Mouse (Mus musculus): ENCODE data around the gene Kcnk13.
"Not testable (repeated sequence)": the region's sequence is repeated elsewhere in the genome, so short reads cannot be mapped to it uniquely, and the experiment has no call there.

Gene Kcnk13

DNA sequence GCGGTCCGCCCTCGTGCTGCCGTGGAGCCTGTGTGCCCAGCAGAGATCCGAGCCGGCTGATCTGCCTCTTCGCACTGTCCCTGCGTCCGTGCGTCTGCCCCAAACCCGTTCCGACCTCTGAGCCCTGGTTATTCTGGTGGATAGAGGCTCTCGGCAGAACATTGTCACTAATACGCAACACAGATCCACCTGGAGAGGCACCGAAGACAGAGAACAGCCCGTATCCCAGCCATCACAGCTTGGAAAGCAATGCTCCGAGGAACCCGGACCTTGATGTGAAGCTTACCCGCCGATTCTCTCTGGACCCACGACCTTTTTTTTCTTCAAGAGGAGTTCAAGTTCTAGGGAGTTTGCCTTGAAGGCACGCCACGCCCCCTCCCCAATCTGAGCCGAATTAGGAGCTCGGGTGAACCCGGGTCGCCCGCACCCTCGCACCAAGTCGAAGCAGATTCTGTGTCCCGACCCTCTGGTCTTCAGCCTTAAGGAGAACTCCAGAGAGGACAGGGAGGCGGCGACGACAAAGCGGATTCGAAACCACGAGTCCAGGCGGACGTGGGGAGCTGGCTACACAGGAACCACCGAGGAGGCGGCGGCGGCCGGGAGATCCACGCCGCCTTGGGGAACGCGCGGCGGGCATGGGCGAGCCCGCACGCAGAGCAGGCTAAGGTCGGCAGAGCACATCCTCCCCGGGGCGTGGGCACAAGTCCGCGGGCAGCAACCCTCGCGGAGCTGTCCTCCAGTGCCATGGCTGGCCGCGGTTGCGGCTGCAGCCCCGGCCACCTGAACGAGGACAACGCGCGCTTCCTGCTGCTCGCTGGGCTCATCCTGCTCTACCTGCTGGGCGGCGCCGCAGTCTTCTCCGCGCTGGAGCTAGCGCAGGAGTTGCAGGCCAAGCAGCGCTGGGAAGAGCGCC is 1.2 kb downstream of the Kcnk13 start:
- DNase-seq, result peak; percentile 28 to 44

DNA sequence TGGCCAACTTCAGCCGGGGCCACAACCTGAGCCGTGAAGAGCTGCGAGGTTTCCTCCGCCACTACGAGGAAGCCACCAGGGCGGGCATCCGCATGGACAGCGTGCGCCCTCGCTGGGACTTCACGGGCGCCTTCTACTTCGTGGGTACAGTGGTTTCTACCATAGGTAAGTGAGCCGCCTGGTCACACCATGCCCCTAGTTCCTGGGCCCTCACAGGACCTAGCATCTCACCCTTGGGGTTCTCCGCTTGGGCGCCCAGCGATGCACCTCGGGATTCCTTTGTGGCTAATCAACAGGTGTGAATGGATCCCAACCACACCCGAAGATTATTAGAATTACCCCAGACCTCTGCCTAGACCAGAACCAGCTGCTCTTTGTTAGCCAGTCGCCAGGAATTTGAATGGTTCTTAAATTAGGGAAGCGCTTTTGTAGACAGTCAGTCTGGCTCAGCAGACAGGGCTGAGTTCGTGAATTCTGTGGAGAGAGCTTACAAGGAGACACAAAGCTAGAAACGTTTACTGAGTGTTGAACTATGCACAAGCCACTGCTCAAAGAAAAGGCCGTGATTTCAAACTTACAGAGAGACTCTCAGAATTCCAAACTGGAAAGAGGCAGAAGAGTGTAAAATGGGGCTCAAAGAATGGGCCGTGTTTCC is 1.9 kb downstream of the Kcnk13 start:
- DNase-seq, result no peak

DNA sequence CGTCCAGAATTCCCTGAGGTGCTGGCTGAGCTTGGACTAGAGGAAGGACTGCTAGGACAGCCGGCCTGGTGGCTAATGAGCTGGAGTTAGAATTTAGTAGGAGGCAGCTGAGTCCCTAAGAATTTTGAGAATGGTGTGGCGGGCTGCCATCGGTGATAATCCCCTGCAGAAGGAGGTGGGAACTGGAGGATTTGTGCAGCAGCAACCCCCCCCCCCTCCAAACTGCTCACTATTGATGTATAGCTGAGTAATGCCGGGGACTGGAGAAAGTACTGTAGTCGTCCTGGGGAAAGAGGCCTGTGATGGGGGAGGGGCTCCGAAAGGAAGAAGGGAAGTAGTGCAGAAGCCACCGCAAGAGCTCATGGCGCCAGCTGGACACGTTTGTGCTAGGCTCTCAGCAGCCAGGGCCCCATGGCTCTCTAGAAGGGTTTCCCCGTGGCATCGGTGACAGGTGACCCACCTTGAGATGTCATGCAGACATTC is 2.6 kb downstream of the Kcnk13 start:
- DNase-seq, result peak; percentile 30 to 44

DNA sequence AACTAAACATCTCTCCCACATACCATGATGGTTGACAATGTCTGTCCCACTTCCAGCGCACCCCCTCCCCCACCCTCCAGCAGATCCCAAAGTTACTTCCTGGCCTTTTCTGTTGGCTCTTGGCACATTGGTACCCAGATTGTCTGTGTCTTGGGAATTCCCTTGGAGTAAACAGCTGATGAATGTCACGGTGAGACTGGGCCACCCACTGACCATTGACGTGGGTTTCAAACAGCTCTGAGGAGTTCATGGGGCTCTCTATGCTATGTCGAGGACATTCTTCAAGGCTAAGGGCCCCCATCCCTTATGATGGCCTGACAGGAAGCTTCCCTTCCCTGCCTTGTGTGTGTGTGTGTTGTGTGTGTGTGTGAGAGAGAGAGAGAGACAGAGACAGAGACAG is 5.6 kb downstream of the Kcnk13 start:
- DNase-seq, result no peak

DNA sequence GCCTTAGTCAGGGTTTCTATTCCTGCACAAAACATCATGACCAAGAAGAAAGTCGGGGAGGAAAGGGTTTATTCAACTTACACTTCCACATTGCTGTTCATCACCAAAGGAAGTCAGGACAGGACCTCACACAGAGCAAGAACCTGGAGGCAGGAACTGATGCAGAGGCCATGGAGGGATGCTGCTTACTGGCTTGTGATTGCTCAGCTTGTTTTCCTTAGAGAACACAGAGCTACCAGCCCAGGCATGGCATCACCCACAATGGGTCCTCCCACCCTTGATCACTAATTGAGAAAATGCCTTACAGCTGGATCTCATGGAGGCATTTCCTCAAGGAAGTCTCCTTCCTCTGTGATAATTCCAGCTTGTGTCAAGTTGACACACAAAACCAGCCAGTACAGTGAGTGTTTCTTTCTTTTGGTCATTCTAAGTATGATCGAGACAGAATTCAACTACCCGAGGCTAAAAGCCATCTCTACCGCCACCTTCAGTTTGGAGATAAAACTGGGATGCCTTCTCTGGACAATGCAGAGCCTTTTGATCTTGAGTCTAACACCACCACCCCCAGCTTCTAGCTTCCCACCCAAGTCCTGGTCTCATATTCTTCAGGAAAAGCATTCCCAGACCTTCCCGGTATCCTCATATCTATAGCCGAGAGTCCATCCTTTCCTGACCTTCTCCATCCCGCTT is 7.1 kb downstream of the Kcnk13 start:
- DNase-seq, result not testable (repeated sequence)

DNA sequence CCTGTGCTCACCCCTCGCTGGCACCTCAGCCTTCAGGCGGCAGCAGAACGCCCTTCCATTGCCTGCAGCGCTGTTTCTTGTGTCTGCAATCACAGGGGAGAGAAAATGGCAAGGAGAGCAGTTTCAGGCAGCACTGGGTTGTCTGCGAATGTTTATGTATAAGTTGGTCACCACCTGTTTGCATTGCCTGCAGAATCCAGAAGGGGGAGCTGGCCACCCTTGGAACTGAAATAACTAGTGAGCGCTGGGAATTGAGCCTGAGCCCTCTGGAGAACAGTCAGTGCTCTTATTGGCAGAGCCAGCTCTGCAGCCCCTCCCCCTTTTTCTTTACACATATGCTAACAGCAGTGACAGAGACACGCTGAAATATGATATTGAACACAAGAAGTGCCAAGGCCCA is 8.5 kb downstream of the Kcnk13 start:
- DNase-seq, result no peak

DNA sequence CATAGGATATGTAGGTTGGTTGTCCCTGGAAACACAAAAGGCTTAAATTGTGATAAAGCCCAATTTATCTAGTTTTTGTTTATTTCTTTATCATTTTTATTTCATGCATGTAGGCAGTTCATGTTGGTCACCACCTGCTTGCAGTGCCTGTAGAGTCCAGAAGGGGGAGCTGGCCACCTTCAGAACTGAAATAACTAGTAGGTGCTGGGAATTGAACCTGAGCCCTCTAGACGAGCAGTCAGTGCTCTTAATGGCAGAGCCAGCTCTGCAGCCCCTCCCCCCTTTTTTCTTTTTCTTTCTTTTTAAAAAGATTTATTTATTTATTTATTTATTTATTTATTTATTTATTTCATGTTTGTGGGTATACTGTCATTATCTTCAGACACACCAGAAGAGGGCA is 9.4 kb downstream of the Kcnk13 start:
- no peak for DNase-seq

DNA sequence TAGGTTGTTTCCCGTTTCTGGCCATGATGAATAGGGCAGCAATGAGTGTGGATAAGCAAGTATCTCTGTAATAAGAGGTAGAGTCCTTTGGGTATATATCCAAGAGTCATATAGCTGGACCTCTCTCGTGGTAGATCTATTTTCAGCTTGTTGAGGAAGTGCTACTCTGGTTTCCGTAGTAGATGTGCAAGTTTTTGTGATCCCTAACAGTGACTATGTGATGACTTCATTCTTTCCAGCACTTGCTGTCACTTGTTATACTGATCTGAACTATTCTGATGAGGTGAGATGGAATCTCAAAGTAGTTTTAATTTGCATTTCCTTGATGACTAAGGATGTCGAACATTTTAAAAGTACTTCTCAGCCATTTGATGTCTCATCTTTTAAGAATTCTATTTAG is 15.2 kb downstream of the Kcnk13 start:
- DNase-seq, result no peak

DNA sequence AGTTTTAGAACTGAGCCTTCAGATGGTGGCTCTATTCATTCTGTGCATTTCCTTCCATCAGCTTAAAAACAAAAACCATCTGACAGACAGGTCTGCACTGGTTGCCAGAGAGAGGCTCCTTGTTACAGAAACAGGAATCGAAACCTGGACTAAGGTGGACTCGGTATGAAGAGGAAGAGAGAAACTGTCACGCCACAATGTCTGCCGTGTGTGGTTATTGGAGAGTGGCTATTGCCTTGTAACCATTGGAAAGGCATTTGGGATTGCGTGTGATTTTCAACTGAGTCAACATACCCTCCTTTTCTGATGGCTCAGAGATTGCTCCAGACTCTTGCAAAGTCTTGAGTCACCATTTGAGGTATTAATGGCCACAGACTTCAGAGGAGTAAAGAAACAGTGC is 22.5 kb downstream of the Kcnk13 start:
- DNase-seq, result no peak

DNA sequence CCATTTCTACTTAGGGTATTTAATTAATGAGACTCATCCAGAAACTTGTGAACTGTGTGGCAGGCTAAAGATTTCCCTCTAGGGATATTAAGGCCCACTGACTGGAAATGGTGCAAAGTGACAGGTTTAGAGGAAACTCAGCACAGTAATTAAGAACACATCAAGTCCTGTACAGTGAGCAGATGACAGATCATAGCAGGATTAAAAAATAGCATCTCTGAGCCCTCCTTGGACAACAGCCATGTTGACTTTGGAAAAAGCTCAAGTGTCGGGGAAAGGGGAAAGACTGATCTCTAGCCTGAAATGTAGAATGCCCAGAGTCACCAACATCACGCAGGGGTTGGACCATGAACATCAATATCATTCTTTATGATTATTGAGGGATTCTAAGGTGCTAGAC is 23.8 kb downstream of the Kcnk13 start:
- peak; percentile 78 to 81 for DNase-seq

DNA sequence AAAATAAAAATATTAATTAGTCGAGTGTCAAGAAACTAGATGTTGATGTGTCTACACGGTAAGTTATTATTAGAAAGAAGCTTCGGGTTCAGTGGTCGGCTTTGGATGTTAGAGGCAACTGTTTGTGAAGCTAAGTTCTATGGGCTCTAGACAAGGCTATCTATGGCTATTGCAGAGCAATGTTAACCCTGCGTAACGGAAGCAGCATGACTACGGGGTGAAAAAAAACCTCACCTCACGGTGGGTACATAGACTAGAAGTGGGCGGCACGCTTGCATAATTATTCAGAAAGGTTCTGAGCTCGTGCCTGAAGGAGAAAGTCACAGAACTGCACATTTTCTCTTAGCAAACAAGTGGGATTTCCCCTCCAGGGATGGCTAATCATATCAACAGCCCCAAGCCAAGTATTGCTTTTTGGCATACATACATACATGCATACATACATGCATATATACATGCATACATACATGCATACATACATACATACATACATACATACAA is 28.1 kb downstream of the Kcnk13 start:
- no peak for DNase-seq

DNA sequence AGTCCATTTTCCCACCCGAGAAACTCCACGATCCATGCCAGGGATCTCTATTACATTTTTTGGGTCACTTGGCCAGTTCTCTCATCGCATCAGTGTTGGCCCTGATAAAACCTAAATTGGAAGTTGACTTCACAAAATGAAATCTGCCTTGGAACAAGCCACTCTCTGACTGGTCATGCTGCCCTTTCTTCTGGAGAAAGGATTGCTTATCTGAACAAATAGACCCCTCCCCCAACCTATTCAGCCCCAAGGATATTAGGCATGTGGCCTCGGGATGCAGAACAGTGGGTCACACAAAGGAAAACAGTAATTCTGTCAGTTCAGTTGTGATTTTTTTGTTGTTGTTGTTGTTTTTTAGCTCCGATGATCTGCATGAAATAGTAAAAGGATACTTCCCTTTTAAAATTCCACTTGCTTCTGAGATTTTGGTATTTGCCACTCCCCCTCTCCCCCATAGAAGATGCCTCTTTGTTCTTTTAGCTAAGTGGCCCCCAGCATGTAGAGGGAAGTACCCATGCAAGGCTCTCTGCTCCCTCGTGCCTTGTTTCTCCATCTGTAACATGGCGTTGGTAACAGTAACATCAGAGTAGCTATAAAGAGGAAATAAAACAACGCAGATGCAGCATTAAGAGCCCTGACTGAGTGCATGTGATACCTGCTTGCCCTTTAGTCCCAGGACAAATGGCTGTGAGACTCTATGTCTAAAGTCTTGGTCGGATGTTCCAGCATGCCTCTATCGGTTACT is 29.0 kb downstream of the Kcnk13 start:
- DNase-seq, result peak in 1 of 2 experiments; percentile 24

DNA sequence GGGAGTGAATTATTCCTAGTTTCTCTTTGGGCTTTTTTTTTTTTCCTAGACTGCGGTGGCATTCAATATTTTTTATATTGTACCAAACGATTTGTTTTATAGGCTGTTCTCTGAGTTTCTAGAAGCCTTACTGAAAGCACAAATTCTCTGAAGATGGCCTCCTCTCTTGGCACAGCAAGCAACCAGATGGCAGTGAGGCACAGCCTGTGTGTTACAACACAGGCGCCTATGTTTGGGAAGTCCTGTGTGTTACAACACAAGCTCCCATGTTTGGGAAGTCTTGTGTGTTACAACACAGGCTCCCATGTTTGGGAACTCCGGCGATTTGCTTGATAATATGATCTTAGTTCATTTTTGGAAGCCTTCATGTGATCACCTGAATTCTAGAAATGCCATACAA is 31.7 kb downstream of the Kcnk13 start:
- peak; percentile 36 to 41 for DNase-seq

DNA sequence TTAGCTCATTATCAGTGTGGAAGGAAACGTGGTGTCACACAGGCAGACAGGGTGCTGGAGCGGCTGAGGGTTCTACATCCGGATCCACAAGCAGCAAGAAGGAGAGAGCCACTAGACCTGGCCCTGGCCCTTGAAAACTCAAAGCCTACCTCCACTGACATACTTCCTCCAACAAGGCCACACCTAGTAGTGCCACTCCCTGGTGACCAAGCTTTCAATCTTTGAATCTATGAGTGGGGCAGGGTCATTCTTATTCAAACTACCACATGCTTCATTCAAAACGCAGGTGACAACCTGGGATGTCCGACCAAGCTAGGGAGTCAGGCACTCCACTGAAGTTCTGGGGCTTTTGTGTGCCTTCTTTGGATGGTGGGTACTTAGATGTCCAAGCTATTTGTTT is 35.4 kb downstream of the Kcnk13 start:
- no peak for DNase-seq

DNA sequence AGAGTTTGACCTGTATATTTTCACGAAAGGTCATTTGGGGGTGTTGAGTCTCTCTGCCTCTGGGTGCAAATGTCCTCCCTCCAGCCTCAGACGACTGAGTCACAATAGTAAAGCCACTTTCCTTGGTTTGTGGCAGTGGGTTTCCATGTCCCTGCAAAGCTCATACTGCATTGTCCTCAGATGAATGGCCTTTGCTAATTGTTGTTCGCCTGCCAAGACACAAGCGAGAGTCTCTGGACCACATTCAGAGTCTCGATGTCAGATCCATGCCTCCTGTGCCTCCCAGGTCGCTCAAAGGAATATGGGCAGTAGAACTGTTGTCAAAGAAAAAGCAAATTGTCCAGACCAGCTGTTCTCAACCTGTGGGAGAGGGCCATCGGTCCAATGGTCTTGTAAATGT is 36.1 kb downstream of the Kcnk13 start:
- no peak for DNase-seq

DNA sequence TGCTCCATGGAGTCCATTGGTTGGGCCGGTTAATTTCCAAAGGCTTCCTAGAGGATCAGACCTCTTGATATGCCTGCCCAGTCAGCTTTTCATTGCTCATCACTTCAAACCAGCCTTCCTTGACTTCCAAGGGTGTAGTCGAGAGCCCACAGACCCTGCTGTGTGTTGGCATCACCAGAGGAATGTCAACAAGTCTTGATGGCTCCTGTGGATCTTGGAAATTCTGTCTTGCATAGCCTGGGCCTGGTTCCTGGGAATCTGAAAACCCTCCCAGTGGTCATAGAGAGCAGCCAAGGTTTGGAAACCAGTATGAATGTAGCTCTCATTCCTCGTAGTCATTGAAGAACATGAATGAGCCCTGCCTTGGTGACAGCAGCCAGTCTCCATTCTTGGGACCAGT is 36.9 kb downstream of the Kcnk13 start:
- DNase-seq, result peak in 1 of 2 experiments; percentile 9

DNA sequence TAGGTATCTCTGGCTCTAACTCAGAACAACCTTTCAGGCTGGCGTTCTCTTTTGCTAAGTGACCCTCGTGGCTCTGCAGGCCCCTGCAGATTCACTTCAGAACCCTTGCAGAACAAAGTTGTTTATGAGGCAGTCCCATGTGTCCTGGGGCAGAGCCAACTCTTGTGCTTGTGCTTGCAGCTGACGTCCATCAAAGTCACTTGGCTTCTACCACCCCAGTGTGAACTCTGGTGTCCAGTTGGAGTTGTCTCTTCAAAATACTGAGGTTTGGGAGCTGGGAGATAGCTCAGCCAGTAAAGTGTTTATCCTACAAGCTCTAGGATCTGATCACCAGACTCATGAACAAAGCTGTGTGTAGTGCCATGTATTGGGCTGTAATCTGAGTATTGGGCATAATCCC is 37.6 kb downstream of the Kcnk13 start:
- DNase-seq, result peak; percentile 15 to 34

DNA sequence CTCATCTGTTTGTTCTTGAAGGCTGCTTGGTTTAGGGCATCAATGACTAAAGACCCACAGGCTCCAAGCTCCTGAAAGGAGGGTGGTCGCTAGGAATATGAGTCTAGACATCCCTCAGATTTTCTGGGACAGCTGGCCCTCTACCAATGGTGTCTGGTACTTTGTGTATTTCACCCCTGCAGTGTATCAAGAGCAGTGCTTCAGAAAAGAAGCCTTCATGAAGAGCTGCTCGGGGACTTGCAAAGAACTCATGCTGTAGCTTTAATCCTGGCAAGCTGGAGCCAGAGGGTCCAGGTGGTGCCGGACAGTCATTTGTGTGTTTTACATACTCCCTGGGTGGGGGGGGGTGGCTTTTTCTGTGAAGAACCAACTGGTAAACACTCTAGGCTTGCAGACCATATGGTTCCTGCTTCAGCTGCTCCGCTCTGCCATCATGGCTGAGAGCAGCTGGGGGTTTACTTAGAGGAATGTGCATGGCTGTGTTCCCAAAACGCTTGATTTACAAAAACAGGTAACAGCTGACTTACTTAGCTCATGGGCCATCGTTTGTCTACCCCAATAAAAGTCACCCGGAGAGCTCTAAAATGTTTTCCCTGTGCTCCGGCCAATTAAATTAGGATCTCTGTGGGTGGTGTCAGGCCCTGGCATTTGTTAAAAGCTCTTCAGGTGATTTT is 38.8 kb downstream of the Kcnk13 start:
- DNase-seq, result peak; percentile 72 to 76

DNA sequence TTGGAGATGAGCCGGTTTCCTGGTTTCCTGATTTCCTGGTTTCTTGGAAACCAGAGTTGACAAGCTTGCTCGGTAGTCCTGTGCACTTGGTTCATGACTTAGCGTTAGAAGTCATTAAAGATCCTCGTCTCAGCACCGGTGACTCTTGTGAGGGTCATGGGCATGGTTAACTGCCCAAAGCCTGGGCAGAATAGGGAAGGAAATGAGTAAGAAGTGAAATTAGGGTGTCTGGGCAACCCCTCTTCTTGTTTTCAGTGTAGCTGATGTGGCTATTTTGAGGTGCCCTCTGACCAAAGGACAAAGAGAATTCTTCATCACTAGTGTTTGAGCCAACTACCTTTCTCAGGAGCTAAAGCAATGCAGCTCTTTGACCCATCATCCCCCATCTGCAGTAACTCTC is 41.0 kb downstream of the Kcnk13 start:
- DNase-seq, result no peak

DNA sequence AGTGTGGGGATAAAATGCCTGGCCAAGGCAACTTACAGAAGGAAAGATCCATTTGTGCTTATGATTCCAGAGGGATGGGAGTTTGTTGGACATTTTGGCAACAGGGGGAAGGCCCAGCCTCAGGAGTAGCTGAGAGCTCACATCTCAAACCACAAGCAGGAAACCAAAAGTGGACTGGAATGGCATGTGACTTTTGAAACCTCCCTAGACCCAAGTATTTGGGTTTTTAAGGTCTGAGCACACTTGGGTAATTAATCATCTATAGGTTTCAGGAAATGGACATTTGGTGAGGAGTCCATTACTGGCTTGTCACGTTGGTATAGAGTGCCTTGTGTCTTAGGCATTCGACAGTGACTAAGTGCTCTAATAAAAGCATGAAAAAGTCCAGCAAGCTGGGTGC is 42.4 kb downstream of the Kcnk13 start:
- DNase-seq, result no peak

DNA sequence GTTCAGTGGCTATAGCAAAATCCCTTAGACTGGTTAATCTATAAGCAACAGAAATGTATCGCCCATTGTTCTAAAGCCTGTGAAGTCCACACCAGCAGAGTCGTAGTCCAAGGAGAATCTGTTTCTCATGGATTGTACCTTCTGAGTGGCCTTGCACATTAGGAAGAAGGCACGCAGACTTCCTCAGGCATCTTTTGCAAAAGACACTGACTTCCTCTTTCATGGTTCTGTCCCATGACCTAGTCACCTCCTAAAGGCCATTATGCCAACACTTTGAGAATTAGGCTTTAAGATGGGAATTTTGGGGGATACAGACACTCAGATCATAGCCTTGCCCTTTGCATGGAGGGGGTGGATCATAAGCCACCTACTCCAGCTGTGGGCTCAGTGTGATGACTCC is 48.5 kb downstream of the Kcnk13 start:
- DNase-seq, result no peak

DNA sequence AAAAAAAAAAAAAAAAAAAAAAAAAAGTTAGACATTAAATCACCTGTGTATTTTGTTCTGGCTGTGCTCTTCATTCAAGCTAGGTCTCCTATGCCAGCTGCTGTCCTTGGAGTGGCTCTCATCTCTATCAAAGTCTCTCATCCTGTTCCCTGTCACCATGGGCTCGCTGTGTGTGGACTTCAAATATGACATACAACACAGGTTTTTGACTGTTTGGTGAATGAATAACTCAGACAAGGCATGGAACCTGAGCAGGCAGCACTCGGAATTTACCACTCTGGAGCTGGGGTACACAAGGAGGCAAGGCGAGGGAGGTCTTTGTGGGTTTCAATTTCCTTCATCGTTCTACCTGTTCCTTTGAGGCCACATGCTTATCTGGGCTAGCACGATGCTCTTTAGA is 50.8 kb downstream of the Kcnk13 start:
- no peak for DNase-seq

All from cerebellum, postnatal 14 days (tissue).